Mouse (Mus musculus) limb, embryonic 10.5 days (tissue): ENCODE results near the gene Arhgef17. TPM values are rescaled to one million over a fixed set of nuclear protein-coding genes. Genes with fewer than 3 reads are reported as not detected.

ENCODE experiments used
- DNase-seq: peaks from one replicate; pipeline ENCODE4 v3.0.0-alpha.2; 2017; ENCODE audit warnings: low spot score
- H3K27ac ChIP-seq: fragments of 300-500 bp; sonication (generic); 2 replicates; pipeline ENCODE4 v1.5.1; 2016; ENCODE audit warnings: mild to moderate bottlenecking
- H3K27me3 ChIP-seq: fragments of 300-500 bp; sonication (generic); 2 replicates; pipeline ENCODE4 v1.6.1; 2016; ENCODE audit warnings: low read depth, mild to moderate bottlenecking; ENCODE audit not compliant: poor library complexity, severe bottlenecking
- H3K36me3 ChIP-seq: fragments of 300-500 bp; sonication (generic); 2 replicates; pipeline ENCODE4 v1.6.1; 2016; ENCODE audit warnings: mild to moderate bottlenecking, moderate library complexity
- H3K4me1 ChIP-seq: fragments of 300-500 bp; sonication (generic); 2 replicates; pipeline ENCODE4 v1.6.1; 2016
- H3K4me3 ChIP-seq: fragments of 300-500 bp; sonication (generic); 2 replicates; pipeline ENCODE4 v1.5.1; 2016; ENCODE audit warnings: mild to moderate bottlenecking, moderate library complexity
- H3K9me3 ChIP-seq: fragments of 300-500 bp; sonication (generic); replicated peaks from 2 replicates; pipeline ENCODE4 v1.6.1; 2016; ENCODE audit warnings: mild to moderate bottlenecking
- WGBS: fragments of 180-500 bp; shearing (Covaris S2); methylation state at CpG from one replicate; pipeline ENCODE4 v1.1.7; 2016; 5-methylcytosine and 5-hydroxymethylcytosine counted together
- polyA plus RNA-seq: library from polyadenylated mRNA; unstranded; fragments of >200 nt; fragmentation: Nextera tagmentation; extraction: Ambion mirVana; gene quantifications from 2 replicates; pipeline ENCODE4 v1.2.1, GENCODE M21; 2016

The Arhgef17 gene
- polyA plus RNA-seq, 1 experiment from 2014 or later = 11.0 TPM

GRCm38 (mm10) chr7:100961146-100961545 is 29.2 kb upstream of the Arhgef17 start:
- no peak for DNase-seq
- no peak overlapping the region for H3K27ac ChIP-seq
- no peaks in the 10 kb centered on the region for H3K36me3 ChIP-seq
- peaks cover 15% of the 10 kb centered on the region for H3K4me1 ChIP-seq
- no peak overlapping the region for H3K4me3 ChIP-seq
- peaks cover 3% of the 10 kb centered on the region; the same call in 1 of the 2 replicates for H3K27me3 ChIP-seq
- 79% methylated on average over 7 of the region's 7 CpGs for WGBS
- no peaks in the 10 kb centered on the region for H3K9me3 ChIP-seq

- Histone ChIP-seq H3K4me3 (no peak overlapping the region), H3K9me3 (no peaks in the 10 kb centered on the region), H3K27ac (no peak overlapping the region), H3K27me3 (peaks cover 3% of the 10 kb centered on the region; the same call in 1 of the 2 replicates), H3K4me1 (peaks cover 15% of the 10 kb centered on the region), H3K36me3 (no peaks in the 10 kb centered on the region)
- no peak for DNase-seq
- WGBS = 79% methylated on average over 2 of the region's 2 CpGs
These were observed 28.6 kb upstream of the Arhgef17 start for GRCm38 (mm10) chr7:100960462-100960861.

- Histone ChIP-seq H3K36me3 (no peaks in the 10 kb centered on the region), H3K27me3 (peaks cover 3% of the 10 kb centered on the region; the same call in 1 of the 2 replicates), H3K4me1 (no peaks in the 10 kb centered on the region), H3K4me3 (no peak overlapping the region), H3K9me3 (no peaks in the 10 kb centered on the region), H3K27ac (no peak overlapping the region)
- WGBS = 95% methylated on average over 2 of the region's 2 CpGs
- DNase-seq = no peak
These were observed 26.5 kb upstream of the Arhgef17 start for GRCm38 (mm10) chr7:100958426-100958825.

GRCm38 (mm10) chr7:100952686-100953085 is 20.8 kb upstream of the Arhgef17 start:
- H3K27ac ChIP-seq = 0 out of 2 replicates have a peak overlapping the region, but pooled peaks have one; percentile 3
- no peak overlapping the region for H3K4me3 ChIP-seq
- DNase-seq = no peak
- no peaks in the 10 kb centered on the region for H3K9me3 ChIP-seq
- no peaks in the 10 kb centered on the region for H3K36me3 ChIP-seq
- no peaks in the 10 kb centered on the region for H3K27me3 ChIP-seq
- 84% methylated on average over 7 of the region's 7 CpGs for WGBS
- peaks cover 16% of the 10 kb centered on the region for H3K4me1 ChIP-seq

GRCm38 (mm10) chr7:100951903-100952302 is 20.0 kb upstream of the Arhgef17 start:
- DNase-seq = no peak
- H3K36me3 ChIP-seq = no peaks in the 10 kb centered on the region
- H3K4me3 ChIP-seq = no peak overlapping the region
- H3K27ac ChIP-seq = no peak overlapping the region
- WGBS = 67% methylated on average over 2 of the region's 2 CpGs
- H3K27me3 ChIP-seq = no peaks in the 10 kb centered on the region
- no peaks in the 10 kb centered on the region for H3K9me3 ChIP-seq
- peaks cover 16% of the 10 kb centered on the region for H3K4me1 ChIP-seq

GRCm38 (mm10) chr7:100950481-100951010 is 18.6 kb upstream of the Arhgef17 start:
- Histone ChIP-seq H3K4me3 (no peak overlapping the region), H3K36me3 (no peaks in the 10 kb centered on the region), H3K27ac (peak overlapping the region; percentile 58), H3K4me1 (peaks cover 16% of the 10 kb centered on the region), H3K27me3 (no peaks in the 10 kb centered on the region), H3K9me3 (no peaks in the 10 kb centered on the region)
- WGBS = 63% methylated on average over 12 of the region's 12 CpGs
- DNase-seq = no peak

GRCm38 (mm10) chr7:100950031-100950430 is 18.1 kb upstream of the Arhgef17 start:
- Histone ChIP-seq H3K9me3 (no peaks in the 10 kb centered on the region), H3K27me3 (no peaks in the 10 kb centered on the region), H3K4me1 (peaks cover 16% of the 10 kb centered on the region), H3K27ac (peak overlapping the region; percentile 58), H3K36me3 (no peaks in the 10 kb centered on the region), H3K4me3 (no peak overlapping the region)
- WGBS = 73% methylated on average over 5 of the region's 5 CpGs
- DNase-seq = no peak

GRCm38 (mm10) chr7:100944738-100945137 is 12.8 kb upstream of the Arhgef17 start:
- WGBS = 91% methylated on average over 5 of the region's 5 CpGs
- Histone ChIP-seq H3K27ac (no peak overlapping the region), H3K36me3 (no peaks in the 10 kb centered on the region), H3K4me3 (no peak overlapping the region), H3K27me3 (no peaks in the 10 kb centered on the region), H3K9me3 (no peaks in the 10 kb centered on the region), H3K4me1 (peaks cover 19% of the 10 kb centered on the region)
- DNase-seq = no peak

- Histone ChIP-seq H3K36me3 (no peaks in the 10 kb centered on the region), H3K9me3 (no peaks in the 10 kb centered on the region), H3K27ac (peak overlapping the region; percentile 51; the same call in 1 of the 2 replicates), H3K4me1 (peaks cover 19% of the 10 kb centered on the region), H3K4me3 (no peak overlapping the region), H3K27me3 (no peaks in the 10 kb centered on the region)
- 84% methylated on average over 2 of the region's 2 CpGs for WGBS
- DNase-seq = no peak
These were observed 12.4 kb upstream of the Arhgef17 start for GRCm38 (mm10) chr7:100944306-100944705.

- Histone ChIP-seq H3K27ac (peak overlapping the region; percentile 51), H3K27me3 (no peaks in the 10 kb centered on the region), H3K4me3 (no peak overlapping the region), H3K36me3 (no peaks in the 10 kb centered on the region), H3K9me3 (no peaks in the 10 kb centered on the region), H3K4me1 (peaks cover 19% of the 10 kb centered on the region)
- peak; percentile 75 for DNase-seq
- 52% methylated on average over 12 of the region's 12 CpGs for WGBS
These were observed 11.1 kb upstream of the Arhgef17 start for GRCm38 (mm10) chr7:100942789-100943615.

- 37% methylated on average over 5 of the region's 5 CpGs for WGBS
- Histone ChIP-seq H3K27me3 (no peaks in the 10 kb centered on the region), H3K9me3 (no peaks in the 10 kb centered on the region), H3K36me3 (no peaks in the 10 kb centered on the region), H3K4me1 (peaks cover 19% of the 10 kb centered on the region), H3K4me3 (no peak overlapping the region), H3K27ac (no peak overlapping the region)
- no peak for DNase-seq
These were observed 9.3 kb upstream of the Arhgef17 start for GRCm38 (mm10) chr7:100941169-100941568.

- WGBS = 90% methylated on average over 16 of the region's 16 CpGs
- DNase-seq = no peak
- no peak overlapping the region for H3K4me3 ChIP-seq
- H3K4me1 ChIP-seq = peaks cover 15% of the 10 kb centered on the region
- no peaks in the 10 kb centered on the region for H3K27me3 ChIP-seq
- no peak overlapping the region for H3K27ac ChIP-seq
- H3K9me3 ChIP-seq = no peaks in the 10 kb centered on the region
- H3K36me3 ChIP-seq = no peaks in the 10 kb centered on the region
These were observed 6.2 kb upstream of the Arhgef17 start for GRCm38 (mm10) chr7:100938106-100938505.

GRCm38 (mm10) chr7:100937481-100937880 is 5.6 kb upstream of the Arhgef17 start:
- no peaks in the 10 kb centered on the region for H3K27me3 ChIP-seq
- no peak overlapping the region for H3K4me3 ChIP-seq
- no peak overlapping the region for H3K27ac ChIP-seq
- no peaks in the 10 kb centered on the region for H3K9me3 ChIP-seq
- WGBS = 91% methylated on average over 3 of the region's 3 CpGs
- no peak for DNase-seq
- no peaks in the 10 kb centered on the region for H3K36me3 ChIP-seq
- H3K4me1 ChIP-seq = peaks cover 14% of the 10 kb centered on the region
